Mouse (Mus musculus) kidney, adult 8-10 months (tissue): ENCODE measurements around the gene Kdm2b.
A peak's percentile ranks its signal among the peaks of the same experiment; 100 is the strongest.

Experiments used
- DNase-seq, 2 experiments: peaks; one replicate each; pipeline ENCODE4 v3.0.0; 2022

Gene Kdm2b

DNA sequence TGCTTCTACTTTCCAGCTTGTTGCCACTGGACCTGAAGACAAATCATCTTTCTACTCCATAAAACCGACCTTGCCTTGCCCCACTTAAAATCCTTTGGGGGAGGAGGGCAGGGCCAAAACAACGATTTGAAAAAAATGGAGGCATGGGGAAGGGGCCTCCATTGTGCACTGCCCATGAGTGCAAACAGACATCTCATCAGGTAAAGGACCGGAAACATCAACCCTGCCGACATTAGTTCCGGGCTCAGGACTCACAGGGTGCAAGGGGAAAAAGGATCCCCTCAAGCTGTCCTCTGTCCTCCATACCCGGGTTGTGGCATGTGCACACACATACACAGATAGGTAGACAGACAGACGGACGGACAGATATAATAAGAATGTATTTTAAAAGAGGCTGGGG is 164.5 kb downstream of the Kdm2b start:
- no peak for DNase-seq

DNA sequence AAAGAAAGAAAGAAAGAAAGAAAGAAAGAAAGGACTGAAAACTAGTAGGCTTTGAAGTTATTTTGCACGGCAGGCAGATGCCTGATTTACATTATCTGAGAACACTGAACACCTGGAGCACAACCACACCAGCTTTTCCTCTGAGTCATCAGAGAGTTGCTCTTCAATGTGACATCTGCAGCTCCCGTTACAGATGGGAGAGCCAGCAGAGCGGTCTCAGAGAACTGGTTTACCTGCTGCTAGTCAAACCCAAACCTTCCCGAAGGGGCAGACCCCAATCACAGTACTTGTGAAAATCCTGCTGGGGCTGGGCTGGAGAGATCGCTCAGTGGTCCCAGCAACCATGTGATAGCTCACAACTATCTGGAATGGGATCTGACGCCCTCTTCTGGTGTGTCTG is 165.2 kb downstream of the Kdm2b start:
- DNase-seq, result no peak

DNA sequence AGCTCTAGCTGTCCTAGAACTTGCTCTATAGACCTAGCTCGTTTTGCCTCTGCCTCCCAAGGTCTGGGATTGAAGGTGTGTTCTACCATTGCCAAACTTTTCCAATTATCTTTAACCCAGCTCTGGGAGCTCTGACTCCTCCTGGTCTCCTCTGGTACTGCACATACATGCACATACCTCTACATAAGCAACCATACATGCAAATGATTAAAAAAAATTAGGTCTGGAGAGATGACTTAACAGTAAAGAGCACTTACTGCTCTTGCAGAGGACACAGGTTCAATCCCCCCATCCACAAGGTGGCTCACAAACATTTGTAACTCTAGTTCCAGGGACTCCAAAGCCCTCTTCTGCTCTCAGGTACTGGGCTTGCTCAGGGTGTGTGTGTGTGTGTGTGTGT is 165.6 kb downstream of the Kdm2b start:
- DNase-seq, result no peak

DNA sequence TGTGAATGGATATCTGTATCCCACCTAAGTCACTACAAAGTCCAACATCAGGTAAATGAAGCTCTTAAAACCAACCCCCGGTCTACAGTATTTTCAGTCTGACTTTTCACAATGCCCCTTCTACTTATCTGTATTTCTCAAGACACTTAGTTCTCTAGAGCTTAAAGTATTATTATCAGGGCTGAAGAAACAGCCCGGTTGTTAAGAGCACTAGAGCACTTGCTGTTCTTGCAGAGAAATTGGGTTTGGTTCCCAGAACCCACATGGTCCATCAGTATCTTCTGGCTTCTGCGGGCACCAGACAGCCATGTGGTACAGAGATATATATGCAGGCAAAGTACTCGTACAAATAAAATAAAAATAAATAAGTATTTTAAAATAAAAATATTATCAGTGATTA is 167.2 kb downstream of the Kdm2b start:
- no peak for DNase-seq

DNA sequence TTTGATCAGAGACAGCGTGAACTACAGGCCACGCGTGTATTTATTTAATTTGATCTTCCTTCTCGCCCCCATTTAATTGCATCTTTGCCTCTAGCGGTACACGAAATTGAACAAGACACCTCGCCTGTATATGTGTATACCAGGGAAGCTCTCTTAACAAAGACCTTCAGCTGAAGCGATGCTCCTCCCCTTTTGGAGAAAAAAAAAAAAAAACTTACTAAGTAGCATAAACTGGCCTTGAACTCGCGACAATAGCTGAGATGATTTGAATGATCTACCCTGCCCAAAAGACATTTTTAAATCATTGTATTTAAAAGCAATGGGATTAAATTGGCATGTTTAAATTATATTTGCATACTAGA is 168.1 kb downstream of the Kdm2b start:
- DNase-seq, result no peak

DNA sequence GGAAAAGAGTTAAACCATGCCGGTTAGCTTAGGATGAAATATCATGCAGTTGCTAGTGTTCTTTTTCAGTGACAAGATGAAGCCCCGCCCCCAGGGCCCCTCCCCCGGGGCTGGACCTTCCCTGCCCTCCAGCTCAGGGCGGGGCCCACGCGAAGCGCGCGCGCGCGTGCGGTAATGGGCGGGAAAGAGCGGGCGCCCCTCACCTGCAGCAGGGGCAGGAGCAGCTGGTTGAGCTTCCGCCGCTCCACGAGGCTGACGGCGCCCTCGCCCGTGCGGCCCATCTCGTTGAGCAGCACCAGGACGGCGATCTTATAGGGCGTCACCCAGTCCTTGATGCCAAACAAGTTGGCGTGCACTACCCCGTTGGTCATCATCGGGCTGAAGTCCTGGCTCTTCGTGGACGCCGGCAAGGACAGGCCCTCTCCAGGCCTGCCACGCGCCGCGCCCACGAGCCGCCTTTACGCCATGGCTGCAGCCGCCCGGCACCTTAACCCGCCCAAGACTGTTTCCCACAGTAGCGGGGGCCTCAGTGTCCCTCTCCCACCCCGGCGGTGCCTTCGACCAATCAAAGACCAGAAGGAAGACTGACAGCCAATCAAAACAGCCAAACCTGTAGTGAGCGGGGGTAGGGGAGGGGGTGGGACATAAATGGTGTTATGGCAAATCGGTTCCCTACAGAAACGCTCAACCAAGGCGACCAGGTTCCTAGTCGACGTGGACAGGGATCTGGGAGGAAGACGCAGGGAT is 168.7 kb downstream of the Kdm2b start, which contains the start of gene Anapc5:
TSS of gene Anapc5 (minus strand) at position 563 of the 747 bp plus-strand sequence.
- peak; percentile 93 to 94 for DNase-seq
